Mouse (Mus musculus): ENCODE results near the gene Xpr1.

The Xpr1 gene

GRCm38 (mm10) chr1:155416701-155417677, at the start of gene Xpr1:
Gene Xpr1 (minus strand): TSS chr1:155417415.
- DNase-seq (ENCODE audit: extremely low spot score, low read depth, low spot score) = peak; percentile 77

GRCm38 (mm10) chr1:155463442-155463841, 46.2 kb upstream of the Xpr1 start:
- DNase-seq (ENCODE audit: extremely low spot score, low read depth, low spot score) = no peak

- no peak for DNase-seq (ENCODE audit: extremely low spot score, low read depth, low spot score)
Observed at GRCm38 (mm10) chr1:155462582-155462981, 45.4 kb upstream of the Xpr1 start.

GRCm38 (mm10) chr1:155457532-155457931, 40.3 kb upstream of the Xpr1 start:
- DNase-seq (ENCODE audit: extremely low spot score, low read depth, low spot score) = no peak

GRCm38 (mm10) chr1:155453180-155453579, 36.0 kb upstream of the Xpr1 start:
- DNase-seq (ENCODE audit: extremely low spot score, low read depth, low spot score) = no peak

GRCm38 (mm10) chr1:155448932-155449331, 31.7 kb upstream of the Xpr1 start:
- DNase-seq (ENCODE audit: extremely low spot score, low read depth, low spot score) = no peak

- DNase-seq (ENCODE audit: extremely low spot score, low read depth, low spot score) = no peak
Observed at GRCm38 (mm10) chr1:155447277-155447676, 30.1 kb upstream of the Xpr1 start.

GRCm38 (mm10) chr1:155443115-155443514, 25.9 kb upstream of the Xpr1 start:
- no peak for DNase-seq (ENCODE audit: extremely low spot score, low read depth, low spot score)

GRCm38 (mm10) chr1:155442521-155443001, 25.3 kb upstream of the Xpr1 start:
- no peak for DNase-seq (ENCODE audit: extremely low spot score, low read depth, low spot score)

GRCm38 (mm10) chr1:155439551-155439950, 22.3 kb upstream of the Xpr1 start:
- no peak for DNase-seq (ENCODE audit: extremely low spot score, low read depth, low spot score)

GRCm38 (mm10) chr1:155438525-155438924, 21.3 kb upstream of the Xpr1 start:
- no peak for DNase-seq (ENCODE audit: extremely low spot score, low read depth, low spot score)

GRCm38 (mm10) chr1:155429304-155429703, 12.1 kb upstream of the Xpr1 start:
- no peak for DNase-seq (ENCODE audit: extremely low spot score, low read depth, low spot score)

- DNase-seq (ENCODE audit: extremely low spot score, low read depth, low spot score) = no peak
Observed at GRCm38 (mm10) chr1:155427126-155427865, 10.1 kb upstream of the Xpr1 start.

GRCm38 (mm10) chr1:155425743-155426315, 8.6 kb upstream of the Xpr1 start:
- no peak for DNase-seq (ENCODE audit: extremely low spot score, low read depth, low spot score)

- DNase-seq (ENCODE audit: extremely low spot score, low read depth, low spot score) = no peak
Observed at GRCm38 (mm10) chr1:155425285-155425684, 8.1 kb upstream of the Xpr1 start.

GRCm38 (mm10) chr1:155423801-155424200, 6.6 kb upstream of the Xpr1 start:
- DNase-seq (ENCODE audit: extremely low spot score, low read depth, low spot score) = no peak

GRCm38 (mm10) chr1:155422022-155422421, 4.8 kb upstream of the Xpr1 start:
- DNase-seq (ENCODE audit: extremely low spot score, low read depth, low spot score) = no peak

- no peak for DNase-seq (ENCODE audit: extremely low spot score, low read depth, low spot score)
Observed at GRCm38 (mm10) chr1:155416147-155416700, 991 bp downstream of the Xpr1 start.

GRCm38 (mm10) chr1:155415421-155415820, 1.8 kb downstream of the Xpr1 start:
- no peak for DNase-seq (ENCODE audit: extremely low spot score, low read depth, low spot score)

GRCm38 (mm10) chr1:155412705-155413104, 4.5 kb downstream of the Xpr1 start:
- DNase-seq (ENCODE audit: extremely low spot score, low read depth, low spot score) = no peak

GRCm38 (mm10) chr1:155408577-155408966, 8.6 kb downstream of the Xpr1 start:
- no peak for DNase-seq (ENCODE audit: extremely low spot score, low read depth, low spot score)
